11 mouse cellular contexts compared by ENCODE assay signal in the genomic region with DNA sequence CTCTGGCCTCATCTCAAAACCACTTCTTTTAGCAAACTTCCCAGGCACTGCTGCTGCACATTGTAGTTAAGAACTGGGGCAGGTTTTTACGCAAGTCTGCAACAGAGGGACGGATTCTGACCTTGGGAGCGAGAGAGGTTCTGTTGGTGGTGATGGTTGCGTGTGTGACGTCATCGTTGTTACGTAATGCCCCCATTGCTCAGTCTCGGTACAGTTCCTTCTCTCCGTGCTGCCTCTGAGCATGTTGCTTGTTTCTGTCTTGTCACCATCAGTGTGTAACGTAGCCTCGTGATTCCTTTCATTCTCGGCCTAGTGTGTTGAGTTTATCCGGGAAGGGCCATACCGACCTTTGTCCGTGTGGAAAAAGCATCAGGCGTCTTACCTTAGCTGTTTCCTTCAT. TPM values are rescaled to one million over a fixed set of nuclear protein-coding genes. Genes with fewer than 3 reads are reported as not detected.
A peak's percentile ranks its signal among the peaks of the same experiment; 100 is the strongest.
DNase-seq lines count a peak whose midpoint lies in the region; ATAC-seq and TF ChIP-seq lines count a peak whose summit lies in the region.
"Had no signal": no experiment of that assay in that cellular context is flagged by ENCODE, and none has a peak within 500 bp of the region (broad histone marks: within the 10 kb centered on the region; RNA-seq: fewer than 3 reads in every experiment).

No protein-coding gene starts in this region.

- H3K27me3 ChIP-seq in kidney, embryonic 15.5 days = no peaks in the 10 kb centered on the region
- H3K27me3 ChIP-seq in intestine, postnatal 0 days (replicated peaks; ENCODE audit: control insufficient read depth, insufficient read depth, low read length) = no peaks in the 10 kb centered on the region
- no peaks in the 10 kb centered on the region for H3K27me3 ChIP-seq in small intestine, adult 2 months (ENCODE audit: control insufficient read depth, insufficient read depth, low read length)
- H3K27me3 ChIP-seq in hindbrain, embryonic 14.5 days (ENCODE audit: control insufficient read depth, insufficient read depth, low read length) = no peaks in the 10 kb centered on the region
- H3K27me3 ChIP-seq: forebrain, embryonic 13.5 days had no signal

- peaks cover 2% of the 10 kb centered on the region; the same call in 1 of the 2 replicates for H3K9me3 ChIP-seq in kidney, embryonic 15.5 days (replicated peaks)
- no peaks in the 10 kb centered on the region for H3K9me3 ChIP-seq in intestine, postnatal 0 days (ENCODE audit: control insufficient read depth)
- 0 out of 2 replicates have a peak, but pooled peaks cover under 1% of the 10 kb centered on the region for H3K9me3 ChIP-seq in hindbrain, embryonic 14.5 days (ENCODE audit: control insufficient read depth, low read length)
- H3K9me3 ChIP-seq: forebrain, embryonic 13.5 days had no signal

- peak overlapping the region; percentile 71 for H3K27ac ChIP-seq in kidney, embryonic 15.5 days
- H3K27ac ChIP-seq in intestine, postnatal 0 days (ENCODE audit: low read depth, low read length) = no peak overlapping the region; the same call in 1 of the 2 replicates
- peak overlapping the region; percentile 36; the same call in 1 of the 2 replicates for H3K27ac ChIP-seq in small intestine, adult 2 months (ENCODE audit: insufficient read depth, low read depth, low read length)
- no peak overlapping the region for H3K27ac ChIP-seq in hindbrain, embryonic 14.5 days
- H3K27ac ChIP-seq: forebrain, embryonic 13.5 days had no signal

- no peak for TF ChIP-seq POLR2A in small intestine, adult 2 months (IDR thresholded peaks at IDR 0.05; ENCODE audit: low read depth, low read length)

- 67% methylated on average over 16 of the region's 16 CpGs for WGBS in kidney, embryonic 15.5 days
- 51% methylated on average over 16 of the region's 16 CpGs for WGBS in intestine, postnatal 0 days
- WGBS in small intestine, adult 2 months = 37% methylated on average over 16 of the region's 16 CpGs
- WGBS in hindbrain, embryonic 14.5 days = 86% methylated on average over 16 of the region's 16 CpGs

- no peak for DNase-seq in kidney, postnatal 4 days
- DNase-seq in MEL-GATA-1-ER (ENCODE audit: extremely low read depth, low read depth) = peak; percentile 59
- no peak for DNase-seq in hindbrain, embryonic 14.5 days (ENCODE audit: low spot score)
- DNase-seq in MN1 (ENCODE audit: low spot score) = no peak
- DNase-seq: cerebellum, adult 9-11 months; gastrocnemius, postnatal 36 days; heart, postnatal 14 days had no signal

- peaks cover 22% of the 10 kb centered on the region for H3K4me1 ChIP-seq in kidney, embryonic 15.5 days
- peaks cover 12% of the 10 kb centered on the region; the same call in 1 of the 2 replicates for H3K4me1 ChIP-seq in intestine, postnatal 0 days (replicated peaks; ENCODE audit: control insufficient read depth, insufficient read depth, low read length)
- peaks cover 15% of the 10 kb centered on the region for H3K4me1 ChIP-seq in small intestine, adult 2 months (ENCODE audit: control insufficient read depth, insufficient read depth, insufficient read length, low read length)
- H3K4me1 ChIP-seq in hindbrain, embryonic 14.5 days (replicated peaks; ENCODE audit: control insufficient read depth, insufficient read depth, low read length) = no peaks in the 10 kb centered on the region; the same call in 1 of the 2 replicates

- H3K9ac ChIP-seq in kidney, embryonic 15.5 days = no peak overlapping the region
- no peak overlapping the region for H3K9ac ChIP-seq in intestine, postnatal 0 days (ENCODE audit: low read depth, low read length)
- no peak overlapping the region for H3K9ac ChIP-seq in hindbrain, embryonic 14.5 days
- H3K9ac ChIP-seq: forebrain, embryonic 13.5 days had no signal

- H3K4me2 ChIP-seq in kidney, embryonic 15.5 days = no peak overlapping the region
- no peak overlapping the region for H3K4me2 ChIP-seq in intestine, postnatal 0 days (replicated peaks; ENCODE audit: low read depth)
- H3K4me2 ChIP-seq in hindbrain, embryonic 14.5 days (replicated peaks) = no peak overlapping the region
- H3K4me2 ChIP-seq: forebrain, embryonic 13.5 days had no signal

- H3K4me3 ChIP-seq in kidney, embryonic 15.5 days (replicated peaks) = no peak overlapping the region
- H3K4me3 ChIP-seq in intestine, postnatal 0 days (ENCODE audit: low read depth, low read length) = no peak overlapping the region
- no peak overlapping the region for H3K4me3 ChIP-seq in small intestine, adult 2 months (ENCODE audit: low read depth, low read length)
- no peak overlapping the region for H3K4me3 ChIP-seq in hindbrain, embryonic 14.5 days (replicated peaks; ENCODE audit: low read length)
- H3K4me3 ChIP-seq: forebrain, embryonic 13.5 days had no signal

- TF ChIP-seq CTCF in intestine, postnatal 0 days (IDR thresholded peaks at IDR 0.05; ENCODE audit: low read depth) = no peak
- TF ChIP-seq CTCF in small intestine, adult 2 months (IDR thresholded peaks at IDR 0.05; ENCODE audit: extremely low read depth, insufficient read length, insufficient replicate concordance, low read depth, low read length) = no peak

- H3K36me3 ChIP-seq in kidney, embryonic 15.5 days = peaks cover 22% of the 10 kb centered on the region
- no peaks in the 10 kb centered on the region; the same call in 1 of the 2 replicates for H3K36me3 ChIP-seq in intestine, postnatal 0 days (ENCODE audit: control insufficient read depth, insufficient read depth)
- peaks cover 5% of the 10 kb centered on the region for H3K36me3 ChIP-seq in small intestine, adult 2 months (ENCODE audit: control insufficient read depth, insufficient read depth, low read length)
- no peaks in the 10 kb centered on the region for H3K36me3 ChIP-seq in hindbrain, embryonic 14.5 days (replicated peaks; ENCODE audit: control insufficient read depth, insufficient read depth)

- no peak for ATAC-seq in kidney, embryonic 15.5 days (replicated peaks; ENCODE audit: low FRiP score)
- peak; percentile 90 for ATAC-seq in intestine, postnatal 0 days
- no peak for ATAC-seq in hindbrain, embryonic 14.5 days (ENCODE audit: low FRiP score)
- ATAC-seq: forebrain, embryonic 13.5 days had no signal

RNA-seq across cellular contexts. Expression of a gene that starts 28.1 kb away (rescaled TPM):
- 16.5 and 17.5 TPM in 2 replicates for polyA plus RNA-seq in kidney, embryonic 15.5 days (2015; fragmentation: Nextera tagmentation; extraction: Ambion mirVana)
- polyA plus RNA-seq in intestine, postnatal 0 days (2015; fragmentation: Nextera tagmentation; extraction: Ambion mirVana) = 11.9 and 12.3 TPM in 2 replicates
- polyA plus RNA-seq in small intestine, adult 2 months (2012; rRNA removed) = 11.9 and 31.8 TPM in 2 replicates
- 4.3 and 4.9 TPM in 2 replicates for polyA plus RNA-seq in hindbrain, embryonic 14.5 days (2014; fragmentation: Nextera tagmentation; extraction: Ambion mirVana)

Comparison
In these comparisons a context has a peak if more than half of its experiments do, and no peak if none do; other contexts are left out.
1. H3K27ac ChIP-seq: peak in kidney, embryonic 15.5 days (single experiment) and small intestine, adult 2 months (single experiment); none in intestine, postnatal 0 days (single experiment) and hindbrain, embryonic 14.5 days (single experiment).